Mouse (Mus musculus) heart, embryonic 10.5 days (tissue): ENCODE measurements around the gene Rab3il1. TPM values are rescaled to one million over a fixed set of nuclear protein-coding genes. Genes with fewer than 3 reads are reported as not detected.

Experiments used
- DNase-seq: peaks from one replicate; pipeline ENCODE4 v3.0.0-alpha.2; 2017; ENCODE audit warnings: low spot score
- H3K27ac ChIP-seq: fragments of 300-500 bp; sonication (generic); 2 replicates; pipeline ENCODE4 v1.5.1; 2016; ENCODE audit warnings: mild to moderate bottlenecking
- H3K27me3 ChIP-seq: fragments of 300-500 bp; sonication (generic); 2 replicates; pipeline ENCODE4 v1.6.1; 2016; ENCODE audit warnings: mild to moderate bottlenecking; ENCODE audit not compliant: poor library complexity, insufficient read depth, severe bottlenecking
- H3K36me3 ChIP-seq: fragments of 300-500 bp; sonication (generic); 2 replicates; pipeline ENCODE4 v1.6.1; 2016; ENCODE audit warnings: mild to moderate bottlenecking, moderate library complexity
- H3K4me1 ChIP-seq: fragments of 300-500 bp; sonication (generic); 2 replicates; pipeline ENCODE4 v1.6.1; 2016; ENCODE audit warnings: mild to moderate bottlenecking
- H3K4me3 ChIP-seq: fragments of 300-500 bp; sonication (generic); 2 replicates; pipeline ENCODE4 v1.5.1; 2016; ENCODE audit warnings: mild to moderate bottlenecking, moderate library complexity
- H3K9me3 ChIP-seq: fragments of 300-500 bp; sonication (generic); 2 replicates; pipeline ENCODE4 v1.6.1; 2016; ENCODE audit warnings: mild to moderate bottlenecking, moderate library complexity
- WGBS: fragments of 180-500 bp; shearing (Covaris S2); methylation state at CpG from one replicate; pipeline ENCODE4 v1.1.7; 2016; 5-methylcytosine and 5-hydroxymethylcytosine counted together
- polyA plus RNA-seq: library from polyadenylated mRNA; unstranded; fragments of >200 nt; fragmentation: Nextera tagmentation; extraction: Ambion mirVana; gene quantifications from 2 replicates; pipeline ENCODE4 v1.2.1, GENCODE M21; 2016

The Rab3il1 gene
- polyA plus RNA-seq, 1 experiment from 2014 or later = 57.6 TPM

DNA sequence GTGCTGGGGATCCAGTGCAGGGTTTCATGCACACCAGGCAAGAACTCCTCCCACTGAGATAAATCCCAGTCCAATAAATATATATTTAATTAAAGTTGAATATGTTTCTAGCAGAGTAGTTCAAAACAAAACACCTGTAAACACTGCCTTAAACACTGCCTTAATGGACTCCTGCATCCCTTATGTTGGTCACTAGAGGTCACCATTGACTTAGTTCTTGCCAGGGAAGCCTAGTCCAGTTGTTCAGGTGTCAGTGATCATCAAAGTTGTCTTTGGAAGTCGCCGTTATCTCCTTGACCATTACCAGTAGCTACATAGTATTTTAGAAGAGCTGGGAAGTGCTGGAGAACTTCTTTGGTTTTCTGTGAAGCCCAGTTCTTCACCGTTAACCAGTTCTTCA lies 1.1 kb upstream of the Rab3il1 start:
- DNase-seq = no peak
- Histone ChIP-seq H3K9me3 (peaks cover 3% of the 10 kb centered on the region; the same call in 1 of the 2 replicates), H3K4me1 (peaks cover 6% of the 10 kb centered on the region), H3K27me3 (no peaks in the 10 kb centered on the region), H3K36me3 (no peaks in the 10 kb centered on the region), H3K27ac (no peak overlapping the region), H3K4me3 (no peak overlapping the region)
- WGBS = 19% methylated on average over 3 of the region's 3 CpGs

GRCm38 (mm10) chr19:10003696-10004095 lies 2.2 kb downstream of the Rab3il1 start:
- peaks cover 3% of the 10 kb centered on the region; the same call in 1 of the 2 replicates for H3K9me3 ChIP-seq
- WGBS = 91% methylated on average over 1 of the region's 1 CpGs
- no peak overlapping the region for H3K4me3 ChIP-seq
- no peaks in the 10 kb centered on the region for H3K27me3 ChIP-seq
- H3K36me3 ChIP-seq = no peaks in the 10 kb centered on the region
- no peak overlapping the region for H3K27ac ChIP-seq
- DNase-seq = no peak
- no peaks in the 10 kb centered on the region for H3K4me1 ChIP-seq

DNA sequence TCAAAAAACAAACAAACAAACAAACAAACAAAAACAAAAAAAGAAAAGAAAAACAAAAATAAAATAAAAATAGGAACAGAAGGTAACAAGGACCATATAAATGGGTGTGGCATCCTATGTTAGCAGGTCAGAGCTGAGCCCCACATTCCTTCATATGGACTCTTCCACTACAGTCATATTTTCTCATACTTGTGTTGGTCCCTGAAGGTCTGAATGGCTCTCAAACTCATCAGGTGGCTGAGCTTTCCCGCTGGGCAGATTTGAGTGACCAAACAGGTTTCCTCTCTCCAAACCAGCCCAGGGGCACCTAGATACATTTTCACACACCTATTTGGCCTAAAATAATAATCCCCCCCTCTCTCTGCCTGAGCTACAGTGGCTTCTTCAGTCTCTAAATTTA lies 9.9 kb downstream of the Rab3il1 start:
- H3K36me3 ChIP-seq = no peaks in the 10 kb centered on the region
- no peak overlapping the region for H3K4me3 ChIP-seq
- no peaks in the 10 kb centered on the region for H3K27me3 ChIP-seq
- WGBS = 77% methylated on average over 1 of the region's 1 CpGs
- no peak overlapping the region for H3K27ac ChIP-seq
- peaks cover 42% of the 10 kb centered on the region for H3K4me1 ChIP-seq
- no peak for DNase-seq
- no peaks in the 10 kb centered on the region for H3K9me3 ChIP-seq

DNA sequence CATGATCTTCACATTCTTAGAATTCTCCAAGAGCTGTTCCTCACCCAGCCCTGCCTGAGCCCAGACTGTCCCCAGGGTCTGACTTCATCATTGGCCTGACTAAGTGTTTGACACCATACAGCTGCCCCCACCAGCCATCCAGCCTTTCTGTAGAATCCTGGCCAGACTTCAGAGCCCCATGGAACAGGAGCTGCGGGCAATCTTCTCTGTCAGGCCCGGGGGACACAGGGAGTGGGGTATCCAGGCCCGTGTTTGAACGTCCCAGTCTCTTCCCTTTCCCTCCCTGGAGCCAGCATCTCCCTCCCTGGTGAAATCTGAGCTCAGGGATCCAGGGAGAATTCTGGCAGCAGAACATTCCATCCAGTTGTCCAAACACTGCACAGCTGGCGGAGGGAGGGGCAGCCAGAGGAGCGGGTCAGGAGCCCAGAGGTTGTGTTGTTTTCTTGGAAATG lies 11.4 kb downstream of the Rab3il1 start:
- Histone ChIP-seq H3K36me3 (no peaks in the 10 kb centered on the region), H3K4me3 (peak overlapping the region; percentile 23; the same call in 1 of the 2 replicates), H3K27me3 (no peaks in the 10 kb centered on the region), H3K4me1 (peaks cover 51% of the 10 kb centered on the region), H3K27ac (peak overlapping the region; percentile 90), H3K9me3 (no peaks in the 10 kb centered on the region)
- peak; percentile 88 for DNase-seq
- WGBS = 15% methylated on average over 6 of the region's 6 CpGs

DNA sequence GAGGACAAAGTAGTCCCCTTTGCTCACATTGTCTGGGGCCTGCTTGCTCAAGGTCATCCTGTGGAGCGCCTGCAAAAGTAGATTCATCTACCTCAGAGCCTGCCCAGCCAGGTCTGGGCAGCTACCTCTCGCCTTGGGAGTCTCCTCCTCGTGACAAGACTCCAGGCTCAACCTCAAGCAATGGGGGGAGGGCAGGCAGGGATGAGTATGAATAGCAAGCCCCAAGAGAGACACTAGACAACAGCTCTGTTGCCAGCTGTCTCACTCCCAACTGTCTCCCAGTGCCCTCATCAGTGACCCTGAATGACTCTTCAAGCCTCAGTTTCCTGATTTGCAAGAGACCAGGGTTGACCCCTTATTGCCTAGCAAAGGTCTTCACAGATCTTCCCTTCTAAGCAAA lies 11.9 kb downstream of the Rab3il1 start:
- DNase-seq = no peak
- Histone ChIP-seq H3K4me3 (no peak overlapping the region), H3K9me3 (no peaks in the 10 kb centered on the region), H3K36me3 (no peaks in the 10 kb centered on the region), H3K27me3 (no peaks in the 10 kb centered on the region), H3K27ac (peak overlapping the region; percentile 90), H3K4me1 (peaks cover 56% of the 10 kb centered on the region)
- WGBS = 16% methylated on average over 3 of the region's 3 CpGs

DNA sequence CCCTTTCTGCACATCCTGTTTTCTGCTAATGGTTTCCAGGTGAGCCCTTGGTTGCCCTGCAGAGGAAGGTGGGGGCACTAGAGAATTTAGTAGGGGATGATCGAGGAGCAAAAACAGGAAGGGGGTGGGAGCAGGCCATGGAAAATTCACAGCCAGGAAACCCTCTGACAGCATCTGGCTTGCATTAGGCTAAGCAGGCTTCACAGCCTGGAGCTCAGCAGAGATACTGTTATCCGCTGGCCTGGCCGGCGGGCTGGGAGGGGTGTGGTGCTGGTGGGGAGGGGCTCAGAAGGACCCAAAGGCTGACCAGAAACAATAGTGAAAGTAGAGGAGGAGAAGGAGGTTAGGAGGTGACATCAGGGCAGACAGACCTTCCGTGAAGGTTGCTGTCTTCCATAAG lies 12.4 kb downstream of the Rab3il1 start:
- H3K4me1 ChIP-seq = peaks cover 62% of the 10 kb centered on the region
- no peak overlapping the region; the same call in 1 of the 2 replicates for H3K4me3 ChIP-seq
- WGBS = 16% methylated on average over 5 of the region's 5 CpGs
- H3K27ac ChIP-seq = peak overlapping the region; percentile 90
- no peaks in the 10 kb centered on the region for H3K36me3 ChIP-seq
- H3K27me3 ChIP-seq = no peaks in the 10 kb centered on the region
- H3K9me3 ChIP-seq = no peaks in the 10 kb centered on the region
- DNase-seq = peak; percentile 95

GRCm38 (mm10) chr19:10014824-10015223 lies 13.4 kb downstream of the Rab3il1 start:
- Histone ChIP-seq H3K9me3 (no peaks in the 10 kb centered on the region), H3K27me3 (peaks cover 3% of the 10 kb centered on the region; the same call in 1 of the 2 replicates), H3K27ac (peak overlapping the region; percentile 90), H3K36me3 (no peaks in the 10 kb centered on the region), H3K4me1 (peaks cover 68% of the 10 kb centered on the region), H3K4me3 (peak overlapping the region; percentile 67)
- DNase-seq = peak; percentile 94
- 52% methylated on average over 13 of the region's 13 CpGs for WGBS

DNA sequence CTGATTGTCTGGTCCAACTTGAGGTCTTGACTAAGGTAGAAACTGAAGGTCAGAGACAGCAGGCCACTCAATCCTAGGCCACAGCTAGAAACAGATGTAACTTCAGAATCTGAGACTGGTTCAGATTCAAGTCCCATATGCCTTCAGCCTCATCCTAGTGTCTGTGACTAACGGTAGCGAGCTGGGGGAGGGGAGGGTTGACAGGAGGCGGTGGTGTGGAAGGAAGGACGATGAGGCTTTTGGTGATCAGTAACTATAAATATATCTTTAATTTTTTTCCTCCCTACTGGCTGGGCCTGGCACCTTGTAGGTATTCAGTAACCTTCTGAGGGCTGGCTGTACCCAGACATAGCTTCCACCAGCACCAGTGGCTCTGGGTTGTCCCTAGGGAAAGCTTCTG lies 14.0 kb downstream of the Rab3il1 start:
- DNase-seq = no peak
- Histone ChIP-seq H3K27ac (peak overlapping the region; percentile 90), H3K4me1 (peaks cover 68% of the 10 kb centered on the region), H3K36me3 (no peaks in the 10 kb centered on the region), H3K9me3 (no peaks in the 10 kb centered on the region), H3K4me3 (peak overlapping the region; percentile 67), H3K27me3 (peaks cover 4% of the 10 kb centered on the region; the same call in 1 of the 2 replicates)
- 49% methylated on average over 4 of the region's 4 CpGs for WGBS

GRCm38 (mm10) chr19:10016151-10016550 lies 14.7 kb downstream of the Rab3il1 start:
- peak overlapping the region; percentile 90 for H3K27ac ChIP-seq
- 61% methylated on average over 4 of the region's 4 CpGs for WGBS
- DNase-seq = no peak
- H3K4me3 ChIP-seq = peak overlapping the region; percentile 67
- H3K9me3 ChIP-seq = no peaks in the 10 kb centered on the region
- peaks cover 4% of the 10 kb centered on the region; the same call in 1 of the 2 replicates for H3K27me3 ChIP-seq
- H3K4me1 ChIP-seq = peaks cover 68% of the 10 kb centered on the region
- no peaks in the 10 kb centered on the region for H3K36me3 ChIP-seq

GRCm38 (mm10) chr19:10017637-10018526 lies 16.4 kb downstream of the Rab3il1 start:
- H3K4me1 ChIP-seq = peaks cover 77% of the 10 kb centered on the region
- no peaks in the 10 kb centered on the region for H3K9me3 ChIP-seq
- 5% methylated on average over 43 of the region's 44 CpGs for WGBS
- peak overlapping the region; percentile 90 for H3K27ac ChIP-seq
- H3K4me3 ChIP-seq = peak overlapping the region; percentile 67
- peak; percentile 96 for DNase-seq
- no peaks in the 10 kb centered on the region for H3K36me3 ChIP-seq
- H3K27me3 ChIP-seq = peaks cover 4% of the 10 kb centered on the region; the same call in 1 of the 2 replicates

GRCm38 (mm10) chr19:10018527-10018818 lies 17.0 kb downstream of the Rab3il1 start:
- no peak for DNase-seq
- Histone ChIP-seq H3K4me3 (peak overlapping the region; percentile 67), H3K27me3 (peaks cover 4% of the 10 kb centered on the region; the same call in 1 of the 2 replicates), H3K27ac (peak overlapping the region; percentile 90), H3K36me3 (no peaks in the 10 kb centered on the region), H3K4me1 (peaks cover 77% of the 10 kb centered on the region), H3K9me3 (no peaks in the 10 kb centered on the region)
- WGBS = 0% methylated on average over 3 of the region's 3 CpGs

- Histone ChIP-seq H3K4me3 (peak overlapping the region; percentile 67), H3K4me1 (peaks cover 76% of the 10 kb centered on the region), H3K9me3 (no peaks in the 10 kb centered on the region), H3K36me3 (no peaks in the 10 kb centered on the region), H3K27me3 (peaks cover 4% of the 10 kb centered on the region; the same call in 1 of the 2 replicates), H3K27ac (peak overlapping the region; percentile 90)
- DNase-seq = no peak
- 77% methylated on average over 4 of the region's 4 CpGs for WGBS
Measured at GRCm38 (mm10) chr19:10019214-10019760, 17.8 kb downstream of the Rab3il1 start.

DNA sequence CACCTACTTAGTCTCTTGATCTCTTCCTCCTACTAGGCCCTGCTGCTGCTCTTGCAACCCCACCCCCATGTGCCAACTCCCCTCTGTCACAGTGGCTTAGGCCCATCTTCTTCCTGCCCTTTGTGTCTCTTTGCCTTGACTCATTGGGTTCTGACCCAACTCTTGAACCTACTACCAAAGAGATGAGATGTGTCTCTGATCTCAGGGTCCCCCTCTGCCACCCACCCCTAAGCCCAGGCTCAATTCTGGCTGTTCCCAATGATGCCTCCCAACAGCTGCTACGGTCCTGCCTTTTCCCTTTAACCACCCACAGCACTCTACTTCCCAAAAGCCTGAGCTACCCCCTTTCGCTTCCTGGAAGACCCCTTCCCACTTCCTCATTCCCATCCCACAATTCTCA lies 20.5 kb downstream of the Rab3il1 start:
- Histone ChIP-seq H3K9me3 (no peaks in the 10 kb centered on the region), H3K4me1 (peaks cover 76% of the 10 kb centered on the region), H3K27ac (0 out of 2 replicates have a peak overlapping the region, but pooled peaks have one; percentile 2), H3K27me3 (peaks cover 4% of the 10 kb centered on the region; the same call in 1 of the 2 replicates), H3K4me3 (no peak overlapping the region), H3K36me3 (0 out of 2 replicates have a peak, but pooled peaks cover under 1% of the 10 kb centered on the region)
- DNase-seq = no peak
- WGBS = 87% methylated on average over 2 of the region's 2 CpGs
